9 mouse cellular contexts compared by ENCODE assay signal in genomic region chr3:14889716-14890409, GRCm38 (mm10). TPM values are rescaled to one million over a fixed set of nuclear protein-coding genes. Genes with fewer than 3 reads are reported as not detected.
DNase-seq lines count a peak whose midpoint lies in the region; ATAC-seq and TF ChIP-seq lines count a peak whose summit lies in the region.
"Had no signal": no experiment of that assay in that cellular context is flagged by ENCODE, and none has a peak within 500 bp of the region (broad histone marks: within the 10 kb centered on the region; RNA-seq: fewer than 3 reads in every experiment).

No protein-coding gene starts in this region.

- DNase-seq in hindbrain, embryonic 11.5 days (ENCODE audit: low spot score) = no peak
- no peak for DNase-seq in urinary bladder, postnatal 36 days (ENCODE audit: low spot score in 2 of 2)
- DNase-seq: gastrocnemius, postnatal 36 days had no signal

- no peak for ATAC-seq in hindbrain, embryonic 16.5 days
- no peak for ATAC-seq in hindbrain, embryonic 11.5 days (ENCODE audit: low FRiP score)
- peak; percentile 30 for ATAC-seq in lung, embryonic 16.5 days (ENCODE audit: low read depth)
- no peak for ATAC-seq in inflammation-experienced regulatory T-cells, adult 6 months

- no peak for TF ChIP-seq CTCF in E14TG2a.4 (conservative IDR thresholded peaks at IDR 0.05; ENCODE audit: low read length)
- no peak for TF ChIP-seq CTCF in bone marrow, adult 2 months (IDR thresholded peaks at IDR 0.05; ENCODE audit: control insufficient read depth, insufficient read depth, low read length)

- H3K4me3 ChIP-seq in hindbrain, embryonic 16.5 days (ENCODE audit: low read length) = no peak overlapping the region
- H3K4me3 ChIP-seq in hindbrain, embryonic 11.5 days (ENCODE audit: low read depth, low read length) = no peak overlapping the region
- peak overlapping the region; percentile 41; the same call in 1 of the 2 replicates for H3K4me3 ChIP-seq in E14TG2a.4 (replicated peaks; ENCODE audit: low read length)
- H3K4me3 ChIP-seq in bone marrow, adult 2 months (replicated peaks; ENCODE audit: control insufficient read depth, low read depth, low read length) = peak overlapping the region; percentile 65
- peak overlapping the region; percentile 50 for H3K4me3 ChIP-seq in lung, embryonic 16.5 days (ENCODE audit: low read length)

- peak overlapping the region; percentile 31; the same call in 1 of the 2 replicates for H3K27ac ChIP-seq in hindbrain, embryonic 16.5 days (ENCODE audit: low read depth, low read length)
- no peak overlapping the region for H3K27ac ChIP-seq in hindbrain, embryonic 11.5 days (ENCODE audit: low read depth, low read length)
- peak overlapping the region; percentile 86 for H3K27ac ChIP-seq in bone marrow, adult 2 months (ENCODE audit: control insufficient read depth, insufficient read depth, low read depth, low read length, poor library complexity)
- peak overlapping the region; percentile 94 for H3K27ac ChIP-seq in lung, embryonic 16.5 days (ENCODE audit: low read length)
- H3K27ac ChIP-seq: macrophage had no signal

- H3K4me1 ChIP-seq in hindbrain, embryonic 16.5 days (ENCODE audit: control insufficient read depth, insufficient read depth, low read depth, low read length) = no peaks in the 10 kb centered on the region; the same call in 1 of the 2 replicates
- no peaks in the 10 kb centered on the region for H3K4me1 ChIP-seq in hindbrain, embryonic 11.5 days (replicated peaks; ENCODE audit: control insufficient read depth, insufficient read depth, low read length)
- peaks cover 48% of the 10 kb centered on the region for H3K4me1 ChIP-seq in E14TG2a.4 (replicated peaks; ENCODE audit: low read depth, low read length)
- H3K4me1 ChIP-seq in bone marrow, adult 2 months (ENCODE audit: control insufficient read depth, insufficient read depth, low read length) = no peaks in the 10 kb centered on the region
- peaks cover 22% of the 10 kb centered on the region for H3K4me1 ChIP-seq in lung, embryonic 16.5 days (replicated peaks; ENCODE audit: control insufficient read depth, insufficient read depth, low read length)

- no peak overlapping the region for H3K9ac ChIP-seq in hindbrain, embryonic 16.5 days (ENCODE audit: low read depth, low read length)
- no peak overlapping the region for H3K9ac ChIP-seq in hindbrain, embryonic 11.5 days (ENCODE audit: low read depth, low read length)
- H3K9ac ChIP-seq in lung, embryonic 16.5 days (ENCODE audit: low read length) = peak overlapping the region; percentile 72

- WGBS in hindbrain, embryonic 16.5 days = 41% methylated on average over 4 of the region's 4 CpGs
- WGBS in hindbrain, embryonic 11.5 days = 47% methylated on average over 4 of the region's 4 CpGs
- 25% methylated on average over 4 of the region's 4 CpGs for WGBS in bone marrow, adult 2 months
- WGBS in lung, embryonic 16.5 days = 28% methylated on average over 4 of the region's 4 CpGs

- no peak for TF ChIP-seq POLR2A in bone marrow, adult 2 months (IDR thresholded peaks at IDR 0.05; ENCODE audit: borderline replicate concordance, control insufficient read depth, low read depth, low read length)

- H3K4me2 ChIP-seq in hindbrain, embryonic 16.5 days (ENCODE audit: low read length) = peak overlapping the region; percentile 31; the same call in 1 of the 2 replicates
- H3K4me2 ChIP-seq in hindbrain, embryonic 11.5 days (replicated peaks; ENCODE audit: low read depth, low read length) = no peak overlapping the region
- peak overlapping the region; percentile 71 for H3K4me2 ChIP-seq in lung, embryonic 16.5 days (ENCODE audit: low read depth, low read length)

- no peaks in the 10 kb centered on the region for H3K27me3 ChIP-seq in hindbrain, embryonic 16.5 days (replicated peaks; ENCODE audit: control insufficient read depth, insufficient read depth, low read length)
- peaks cover 4% of the 10 kb centered on the region; the same call in 1 of the 2 replicates for H3K27me3 ChIP-seq in hindbrain, embryonic 11.5 days (ENCODE audit: control insufficient read depth, insufficient read depth, low read length)
- peaks cover 4% of the 10 kb centered on the region; the same call in 1 of the 2 replicates for H3K27me3 ChIP-seq in E14TG2a.4 (ENCODE audit: insufficient read depth, low read length)
- no peaks in the 10 kb centered on the region for H3K27me3 ChIP-seq in lung, embryonic 16.5 days (ENCODE audit: control insufficient read depth, insufficient read depth, low read depth, low read length)

- H3K36me3 ChIP-seq in hindbrain, embryonic 16.5 days (ENCODE audit: control insufficient read depth, insufficient read depth, low read length) = no peaks in the 10 kb centered on the region
- H3K36me3 ChIP-seq in hindbrain, embryonic 11.5 days (ENCODE audit: control insufficient read depth, insufficient read depth, low read length) = no peaks in the 10 kb centered on the region
- H3K36me3 ChIP-seq in E14TG2a.4 (ENCODE audit: insufficient read depth, low read length) = peaks cover 24% of the 10 kb centered on the region
- no peaks in the 10 kb centered on the region; the same call in 1 of the 2 replicates for H3K36me3 ChIP-seq in lung, embryonic 16.5 days (ENCODE audit: control insufficient read depth, insufficient read depth, low read length)

- no peaks in the 10 kb centered on the region for H3K9me3 ChIP-seq in hindbrain, embryonic 16.5 days (ENCODE audit: control insufficient read depth, low read length)
- no peaks in the 10 kb centered on the region for H3K9me3 ChIP-seq in hindbrain, embryonic 11.5 days (ENCODE audit: control insufficient read depth, low read length)
- no peaks in the 10 kb centered on the region for H3K9me3 ChIP-seq in E14TG2a.4 (ENCODE audit: low read length)
- no peaks in the 10 kb centered on the region for H3K9me3 ChIP-seq in lung, embryonic 16.5 days (ENCODE audit: control insufficient read depth, low read length)

RNA-seq across cellular contexts. Expression of gene Car2, which starts 3.8 kb away (rescaled TPM):
- 52.2 and 65.5 TPM in 2 replicates for polyA plus RNA-seq in hindbrain, embryonic 16.5 days (2015; fragmentation: Nextera tagmentation; extraction: Ambion mirVana)
- polyA plus RNA-seq in hindbrain, embryonic 11.5 days (2014; fragmentation: Nextera tagmentation; extraction: Ambion mirVana) = 105 and 108 TPM in 2 replicates
- polyA plus RNA-seq in bone marrow, adult 2 months (2011; ENCODE audit: insufficient read depth, insufficient read length, low replicate concordance, missing spikeins) = 455 and 1,276 TPM in 2 replicates
- 407 and 422 TPM in 2 replicates for polyA plus RNA-seq in lung, embryonic 16.5 days (2015; fragmentation: Nextera tagmentation; extraction: Ambion mirVana)
- polyA plus RNA-seq in inflammation-experienced regulatory T-cells, adult 6 months (2017; shearing (Covaris generic)) = 10 to 100 TPM in 1 of 3 experiments, 1 to 10 TPM in 2; 2.7 to 48.9 (median 4.2) TPM

RNA-seq across cellular contexts. Expression of gene Car3, which starts 26.6 kb away (rescaled TPM):
- polyA plus RNA-seq in hindbrain, embryonic 16.5 days (2015; fragmentation: Nextera tagmentation; extraction: Ambion mirVana) = 3.3 and 14.8 TPM in 2 replicates
- 5.1 and 5.2 TPM in 2 replicates for polyA plus RNA-seq in hindbrain, embryonic 11.5 days (2014; fragmentation: Nextera tagmentation; extraction: Ambion mirVana)
- polyA plus RNA-seq in bone marrow, adult 2 months (2011; ENCODE audit: insufficient read depth, insufficient read length, low replicate concordance, missing spikeins) = 19.2 and 25.4 TPM in 2 replicates
- 10.6 and 16.5 TPM in 2 replicates for polyA plus RNA-seq in lung, embryonic 16.5 days (2015; fragmentation: Nextera tagmentation; extraction: Ambion mirVana)
- not detected for polyA plus RNA-seq in inflammation-experienced regulatory T-cells, adult 6 months (2017; shearing (Covaris generic))
- polyA plus RNA-seq: macrophage had no signal

Comparison
In these comparisons a context has a peak if more than half of its experiments do, and no peak if none do; other contexts are left out.
1. H3K4me3 ChIP-seq: peak in E14TG2a.4 (single experiment), bone marrow, adult 2 months (single experiment) and lung, embryonic 16.5 days (single experiment); none in hindbrain, embryonic 16.5 days (single experiment) and hindbrain, embryonic 11.5 days (single experiment).